Mouse (Mus musculus) heart, embryonic 12.5 days (tissue): ENCODE measurements around the gene Bcl2l10. TPM values are rescaled to one million over a fixed set of nuclear protein-coding genes. Genes with fewer than 3 reads are reported as not detected.

Experiments
- ATAC-seq: fragments of 200-750 bp; cut with Nextera tagmentation; 2 replicates; pipeline ENCODE4 v1.8.0; 2017; ENCODE audit warnings: moderate TSS enrichment, moderate library complexity; ENCODE audit not compliant: insufficient number of reproducible peaks, low FRiP score
- H3K27ac ChIP-seq: fragments of 300-500 bp; sonication (generic); 2 replicates; pipeline ENCODE4 v1.5.1; 2016; ENCODE audit warnings: mild to moderate bottlenecking, moderate library complexity; ENCODE audit not compliant: poor library complexity, severe bottlenecking
- H3K27me3 ChIP-seq: fragments of 300-500 bp; sonication (generic); replicated peaks from 2 replicates; pipeline ENCODE4 v1.6.1; 2016; ENCODE audit warnings: mild to moderate bottlenecking, moderate library complexity
- H3K36me3 ChIP-seq: fragments of 300-500 bp; sonication (generic); 2 replicates; pipeline ENCODE4 v1.6.1; 2016; ENCODE audit warnings: mild to moderate bottlenecking, moderate library complexity
- H3K4me1 ChIP-seq: fragments of 300-500 bp; sonication (generic); replicated peaks from 2 replicates; pipeline ENCODE4 v1.6.1; 2016; ENCODE audit warnings: mild to moderate bottlenecking
- H3K4me2 ChIP-seq: fragments of 300-500 bp; sonication (generic); 2 replicates; pipeline ENCODE4 v1.6.1; 2016; ENCODE audit warnings: mild to moderate bottlenecking, moderate library complexity
- H3K4me3 ChIP-seq: fragments of 300-500 bp; sonication (generic); 2 replicates; pipeline ENCODE4 v1.5.1; 2016; ENCODE audit warnings: mild to moderate bottlenecking
- H3K9ac ChIP-seq: fragments of 300-500 bp; sonication (generic); 2 replicates; pipeline ENCODE4 v1.6.1; 2016; ENCODE audit warnings: mild to moderate bottlenecking, moderate library complexity
- H3K9me3 ChIP-seq: fragments of 300-500 bp; sonication (generic); replicated peaks from 2 replicates; pipeline ENCODE4 v1.6.1; 2016; ENCODE audit warnings: mild to moderate bottlenecking, moderate library complexity
- WGBS: fragments of 180-500 bp; shearing (Covaris S2); methylation state at CpG from one replicate; pipeline ENCODE4 v1.1.7; 2016; 5-methylcytosine and 5-hydroxymethylcytosine counted together
- polyA plus RNA-seq: library from polyadenylated mRNA; unstranded; fragments of >200 nt; fragmentation: Nextera tagmentation; extraction: Ambion mirVana; gene quantifications from 2 replicates; pipeline ENCODE4 v1.2.1, GENCODE M21; 2016

Gene Bcl2l10
- polyA plus RNA-seq, 1 experiment from 2014 or later = not detected

DNA sequence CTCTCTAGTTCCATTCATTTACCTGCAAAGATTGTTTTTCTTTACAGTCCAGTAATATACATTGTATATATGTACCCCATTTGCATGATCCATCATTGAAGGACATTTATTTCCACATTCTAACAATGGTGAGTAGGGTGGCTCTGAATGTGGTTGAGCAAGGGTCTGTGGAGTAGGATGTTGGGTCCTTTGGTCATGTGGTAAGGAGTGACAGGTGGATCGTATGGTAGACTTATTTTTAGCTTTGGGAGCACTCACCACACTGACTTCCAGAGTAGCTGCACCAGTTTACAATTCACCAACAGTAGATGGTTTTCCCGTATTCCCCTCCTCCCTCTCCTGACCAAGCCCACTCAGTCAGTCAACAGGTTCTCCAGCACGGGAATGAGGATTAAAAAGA is 21.2 kb downstream of the Bcl2l10 start:
- 64% methylated on average over 3 of the region's 3 CpGs for WGBS
- Histone ChIP-seq H3K4me1 (no peaks in the 10 kb centered on the region), H3K4me2 (no peak overlapping the region), H3K4me3 (no peak overlapping the region), H3K27ac (no peak overlapping the region), H3K36me3 (no peaks in the 10 kb centered on the region), H3K9me3 (no peaks in the 10 kb centered on the region; the same call in 1 of the 2 replicates), H3K27me3 (no peaks in the 10 kb centered on the region), H3K9ac (no peak overlapping the region)
- no peak for ATAC-seq

DNA sequence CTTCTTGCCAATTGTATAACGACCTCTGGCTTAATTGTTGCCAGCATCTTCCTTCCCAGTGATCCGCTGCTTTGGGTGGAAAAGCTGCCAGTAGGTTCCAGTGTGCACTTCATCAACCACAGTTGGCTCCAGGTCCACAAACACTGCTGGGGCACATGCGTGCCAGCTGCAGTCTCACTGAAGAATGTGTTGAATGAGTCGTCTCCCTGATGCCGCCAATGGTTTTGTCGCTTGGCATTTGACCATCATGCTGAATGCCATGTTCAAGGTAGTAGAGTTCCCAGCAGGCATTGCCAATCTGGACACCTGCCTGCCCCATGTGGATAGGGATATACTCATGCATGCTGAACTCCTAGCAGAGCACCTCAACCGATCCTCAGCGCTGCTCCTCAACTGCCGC is 28.0 kb downstream of the Bcl2l10 start:
- no peak overlapping the region for H3K4me2 ChIP-seq
- 90% methylated on average over 9 of the region's 9 CpGs for WGBS
- H3K9me3 ChIP-seq = peaks cover 13% of the 10 kb centered on the region
- ATAC-seq = no peak
- H3K9ac ChIP-seq = no peak overlapping the region
- no peaks in the 10 kb centered on the region for H3K36me3 ChIP-seq
- H3K4me3 ChIP-seq = no peak overlapping the region
- no peaks in the 10 kb centered on the region for H3K4me1 ChIP-seq
- H3K27ac ChIP-seq = no peak overlapping the region
- H3K27me3 ChIP-seq = no peaks in the 10 kb centered on the region

DNA sequence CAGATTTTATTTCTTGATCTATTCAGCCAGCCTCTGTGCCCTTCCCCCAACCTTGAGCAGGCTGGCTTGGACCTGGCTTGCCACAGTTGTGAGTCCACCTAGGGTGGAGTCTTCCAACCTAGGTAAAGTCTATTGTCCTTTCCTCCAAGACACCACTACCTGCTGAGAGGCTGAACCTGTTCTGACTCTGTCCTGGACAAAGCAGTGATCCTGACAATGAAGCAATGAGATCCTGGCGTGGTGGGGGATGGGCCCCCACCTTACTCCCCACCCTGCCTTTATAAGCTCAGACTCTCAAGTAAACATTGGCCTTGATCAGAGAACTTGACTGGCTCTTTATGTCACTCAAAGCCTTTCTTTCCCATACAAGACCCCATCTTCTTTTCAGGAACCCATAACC is 28.9 kb downstream of the Bcl2l10 start:
- Histone ChIP-seq H3K9ac (no peak overlapping the region), H3K27ac (no peak overlapping the region), H3K27me3 (no peaks in the 10 kb centered on the region), H3K4me2 (no peak overlapping the region), H3K4me3 (no peak overlapping the region), H3K9me3 (peaks cover 13% of the 10 kb centered on the region), H3K4me1 (no peaks in the 10 kb centered on the region), H3K36me3 (no peaks in the 10 kb centered on the region)
- 35% methylated on average over 1 of the region's 1 CpGs for WGBS
- no peak for ATAC-seq

DNA sequence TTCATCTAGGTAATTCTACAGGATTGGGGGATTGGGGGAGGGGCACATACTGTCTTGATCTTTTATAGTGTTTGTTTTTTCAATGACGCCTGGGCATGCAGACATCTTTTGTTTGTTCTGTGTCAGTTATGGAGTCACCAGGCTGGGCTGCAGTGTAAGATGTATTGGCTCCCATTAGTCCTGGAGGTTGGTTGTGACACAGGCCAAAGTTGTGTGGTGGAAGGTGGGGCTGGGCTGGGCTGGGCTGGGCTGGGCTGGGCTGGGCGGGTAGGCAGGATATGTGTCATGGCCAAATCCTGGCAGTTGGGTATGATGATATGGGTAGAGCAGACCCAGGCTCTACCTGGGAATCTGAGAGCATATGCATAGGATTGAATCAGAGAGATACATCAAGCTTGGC is 31.2 kb downstream of the Bcl2l10 start:
- WGBS = 81% methylated on average over 2 of the region's 2 CpGs
- no peaks in the 10 kb centered on the region for H3K4me1 ChIP-seq
- no peaks in the 10 kb centered on the region for H3K36me3 ChIP-seq
- no peak overlapping the region for H3K9ac ChIP-seq
- no peak overlapping the region for H3K4me3 ChIP-seq
- H3K27me3 ChIP-seq = no peaks in the 10 kb centered on the region
- no peak overlapping the region for H3K27ac ChIP-seq
- ATAC-seq = no peak
- peaks cover 13% of the 10 kb centered on the region for H3K9me3 ChIP-seq
- no peak overlapping the region for H3K4me2 ChIP-seq

DNA sequence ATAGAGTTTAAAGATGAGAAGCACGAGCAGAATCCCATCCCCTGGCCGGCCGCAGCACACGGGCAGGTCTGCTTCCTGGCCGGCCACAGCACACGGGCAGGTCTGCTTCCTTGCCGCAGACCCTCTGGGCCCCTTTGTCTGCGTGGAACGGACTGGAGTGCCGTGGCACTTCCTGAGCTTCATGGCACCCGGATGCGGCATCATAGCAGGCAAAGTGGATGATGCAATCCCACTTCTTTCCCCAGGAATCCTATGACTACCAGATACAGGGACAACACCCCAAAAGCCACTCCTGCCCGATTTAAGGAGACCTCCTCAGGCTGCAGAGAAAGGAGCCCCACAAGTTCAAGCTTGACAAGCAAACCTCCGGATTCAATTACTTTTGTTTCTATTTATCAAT is 35.3 kb downstream of the Bcl2l10 start:
- Histone ChIP-seq H3K36me3 (peaks cover 17% of the 10 kb centered on the region), H3K9me3 (no peaks in the 10 kb centered on the region), H3K9ac (no peak overlapping the region), H3K4me2 (no peak overlapping the region), H3K4me1 (no peaks in the 10 kb centered on the region), H3K27me3 (no peaks in the 10 kb centered on the region), H3K4me3 (no peak overlapping the region), H3K27ac (no peak overlapping the region)
- WGBS = 87% methylated on average over 14 of the region's 14 CpGs
- ATAC-seq = no peak

DNA sequence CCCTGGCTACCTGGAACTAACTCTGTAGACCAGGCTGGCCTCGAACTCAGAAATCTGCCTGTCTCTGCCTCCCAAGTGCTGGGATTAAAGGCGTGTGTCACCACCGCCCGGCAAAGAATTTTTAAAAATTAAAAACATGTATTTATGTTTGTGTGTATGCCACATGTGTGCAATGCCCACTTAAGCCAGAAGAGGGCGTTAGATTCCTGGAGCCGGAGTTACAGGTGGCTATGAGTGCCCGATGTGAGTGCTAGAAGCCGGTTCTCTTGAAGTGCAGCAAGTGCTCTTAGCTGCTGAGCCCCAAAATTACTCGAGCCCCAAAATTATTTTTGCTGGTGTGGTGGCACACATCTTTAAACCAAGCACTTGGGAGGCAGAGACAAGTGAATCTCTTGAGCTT is 36.2 kb downstream of the Bcl2l10 start:
- H3K9me3 ChIP-seq = no peaks in the 10 kb centered on the region
- no peak overlapping the region for H3K4me2 ChIP-seq
- no peak overlapping the region for H3K4me3 ChIP-seq
- no peak overlapping the region for H3K9ac ChIP-seq
- 75% methylated on average over 9 of the region's 9 CpGs for WGBS
- H3K4me1 ChIP-seq = no peaks in the 10 kb centered on the region
- H3K36me3 ChIP-seq = peaks cover 24% of the 10 kb centered on the region
- H3K27ac ChIP-seq = no peak overlapping the region
- no peaks in the 10 kb centered on the region for H3K27me3 ChIP-seq
- no peak for ATAC-seq

DNA sequence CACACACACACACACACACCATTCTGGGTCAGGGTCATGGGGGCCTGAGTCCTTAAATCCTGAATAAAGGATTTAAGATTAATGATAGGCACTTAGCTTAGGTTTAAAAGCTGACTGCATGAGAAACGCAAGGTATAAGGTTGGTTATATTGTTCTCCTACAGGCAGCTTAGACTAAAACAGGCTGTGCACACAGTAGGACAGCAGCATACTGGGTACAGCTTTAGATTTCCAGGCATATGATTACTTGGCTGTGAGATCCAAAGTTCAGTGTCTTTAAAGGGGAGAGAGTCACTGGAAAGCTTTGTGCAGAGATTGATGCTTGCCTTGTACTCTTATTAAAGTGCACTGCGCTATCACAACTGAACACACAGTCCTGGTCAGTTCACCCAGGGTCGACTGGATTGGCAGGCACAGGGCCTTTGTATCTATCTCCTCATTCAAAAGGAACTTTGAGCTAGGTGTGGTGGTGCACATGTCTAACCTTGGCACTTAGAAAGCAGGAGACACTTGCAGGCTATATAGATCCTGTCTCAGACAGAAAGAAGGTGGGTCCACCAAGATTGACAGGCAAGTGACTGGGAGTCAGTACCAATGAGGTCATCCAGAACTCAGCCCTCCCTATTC is 36.9 kb downstream of the Bcl2l10 start:
- Histone ChIP-seq H3K9me3 (no peaks in the 10 kb centered on the region), H3K27ac (no peak overlapping the region), H3K27me3 (no peaks in the 10 kb centered on the region), H3K36me3 (peaks cover 30% of the 10 kb centered on the region), H3K9ac (no peak overlapping the region), H3K4me2 (no peak overlapping the region), H3K4me1 (no peaks in the 10 kb centered on the region), H3K4me3 (no peak overlapping the region)
- WGBS = 86% methylated on average over 3 of the region's 3 CpGs
- no peak for ATAC-seq

DNA sequence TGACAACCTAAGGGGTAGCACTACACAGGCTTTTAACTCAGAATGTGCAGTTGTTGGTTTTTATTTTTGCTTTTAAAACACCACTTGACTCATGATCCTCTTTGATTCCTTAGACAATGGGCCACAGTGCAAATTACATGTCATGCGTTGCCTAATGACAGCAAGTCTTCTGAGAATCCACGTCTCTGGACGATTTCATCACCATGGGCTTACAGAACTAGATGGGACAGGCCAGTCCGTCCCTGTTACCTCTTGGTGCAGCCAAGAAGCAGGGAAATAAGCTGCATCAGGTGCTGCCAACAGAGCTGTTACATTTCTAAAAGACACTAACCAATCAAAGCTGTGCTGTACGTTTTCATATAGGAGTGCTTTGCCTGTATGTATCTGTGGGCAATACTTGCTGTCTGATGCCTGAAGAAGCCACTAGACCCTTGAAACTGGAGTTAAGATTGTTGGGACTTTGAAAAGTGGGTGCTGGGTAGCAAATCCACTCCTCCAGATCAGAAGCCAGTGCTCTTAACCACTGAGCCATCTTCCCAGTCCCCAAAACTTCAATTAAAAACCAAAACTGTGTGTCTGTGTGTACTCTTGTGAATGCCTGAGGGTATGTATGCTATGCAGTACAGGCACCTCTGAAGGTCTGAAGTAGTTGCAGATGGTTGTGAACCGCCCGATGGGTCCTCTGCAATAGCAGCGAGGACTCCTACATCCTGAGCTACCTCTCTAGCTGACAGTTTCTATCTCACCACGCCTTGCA is 37.8 kb downstream of the Bcl2l10 start:
- WGBS = 77% methylated on average over 9 of the region's 9 CpGs
- no peak overlapping the region for H3K27ac ChIP-seq
- H3K36me3 ChIP-seq = peaks cover 37% of the 10 kb centered on the region
- no peaks in the 10 kb centered on the region for H3K27me3 ChIP-seq
- no peaks in the 10 kb centered on the region for H3K9me3 ChIP-seq
- H3K4me3 ChIP-seq = no peak overlapping the region
- no peak for ATAC-seq
- no peak overlapping the region for H3K9ac ChIP-seq
- no peaks in the 10 kb centered on the region for H3K4me1 ChIP-seq
- no peak overlapping the region for H3K4me2 ChIP-seq

DNA sequence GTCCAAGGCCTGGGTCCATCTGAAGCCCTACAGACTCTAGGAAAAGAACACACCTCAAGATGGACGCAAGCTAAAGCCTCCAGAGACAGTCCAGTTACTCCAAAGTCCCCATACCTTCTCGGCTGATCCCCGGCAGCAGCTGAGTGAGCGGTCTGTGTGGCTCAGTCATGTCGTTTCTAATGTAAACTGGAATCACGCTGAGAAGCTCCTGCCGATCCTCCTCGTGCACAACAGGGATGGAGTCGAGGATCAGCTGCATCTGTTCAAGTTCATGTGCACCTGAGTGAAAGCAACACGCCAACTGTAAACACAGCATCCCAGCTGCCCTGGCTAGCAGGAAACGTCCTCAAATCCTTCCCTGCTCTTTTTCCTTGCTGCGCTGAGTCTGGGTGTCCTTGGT is 45.7 kb downstream of the Bcl2l10 start:
- no peak overlapping the region for H3K4me3 ChIP-seq
- H3K4me2 ChIP-seq = no peak overlapping the region
- no peaks in the 10 kb centered on the region for H3K4me1 ChIP-seq
- WGBS = 83% methylated on average over 12 of the region's 12 CpGs
- ATAC-seq = no peak
- no peaks in the 10 kb centered on the region for H3K27me3 ChIP-seq
- peaks cover 79% of the 10 kb centered on the region for H3K36me3 ChIP-seq
- no peak overlapping the region for H3K9ac ChIP-seq
- H3K27ac ChIP-seq = no peak overlapping the region
- no peaks in the 10 kb centered on the region for H3K9me3 ChIP-seq

DNA sequence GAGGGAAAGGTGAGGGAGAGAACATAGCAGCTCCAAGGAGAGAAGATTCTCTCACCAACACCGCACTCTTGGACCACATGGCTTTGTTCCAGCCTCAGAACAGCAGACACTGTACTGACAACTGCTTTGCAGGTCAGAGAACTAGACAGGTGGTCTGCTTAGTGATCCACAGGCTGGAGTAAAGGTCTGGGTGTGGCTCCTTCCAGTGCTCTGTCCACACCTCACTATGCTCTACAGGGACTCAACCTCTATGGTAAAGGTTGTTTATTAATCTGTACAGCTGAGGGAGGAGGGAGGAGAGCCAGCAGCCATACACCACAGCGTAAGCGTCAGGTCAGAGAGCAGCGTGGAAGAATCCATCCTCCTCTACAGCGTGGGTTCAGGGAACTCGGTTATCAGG is 48.4 kb downstream of the Bcl2l10 start:
- Histone ChIP-seq H3K36me3 (peaks cover 62% of the 10 kb centered on the region), H3K9me3 (no peaks in the 10 kb centered on the region), H3K27ac (no peak overlapping the region), H3K4me3 (no peak overlapping the region), H3K4me2 (no peak overlapping the region), H3K4me1 (peaks cover 7% of the 10 kb centered on the region), H3K9ac (no peak overlapping the region), H3K27me3 (no peaks in the 10 kb centered on the region)
- WGBS = 78% methylated on average over 6 of the region's 6 CpGs
- no peak for ATAC-seq

DNA sequence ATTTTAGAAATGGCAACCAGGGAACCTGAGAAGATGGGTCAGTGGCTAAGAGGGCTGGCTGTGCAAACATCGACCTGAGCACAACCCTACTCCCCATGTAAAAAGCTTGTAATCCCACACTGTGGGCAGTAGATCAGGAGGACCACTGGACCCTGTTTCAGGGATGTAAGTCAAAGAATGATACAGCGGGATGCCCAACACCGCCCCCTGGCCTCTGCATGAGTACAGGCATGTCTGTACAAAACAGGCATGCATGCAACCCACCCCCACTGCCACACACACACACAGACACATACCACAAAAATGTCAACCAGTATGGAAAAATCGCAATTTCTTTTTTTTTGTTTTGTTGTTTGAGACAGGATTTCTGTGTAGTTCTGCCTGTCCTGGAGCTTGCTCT is 51.5 kb downstream of the Bcl2l10 start:
- WGBS = 91% methylated on average over 4 of the region's 4 CpGs
- no peak overlapping the region for H3K27ac ChIP-seq
- no peak overlapping the region for H3K9ac ChIP-seq
- H3K36me3 ChIP-seq = peaks cover 35% of the 10 kb centered on the region
- no peak overlapping the region for H3K4me2 ChIP-seq
- H3K27me3 ChIP-seq = no peaks in the 10 kb centered on the region
- no peak for ATAC-seq
- H3K4me3 ChIP-seq = no peak overlapping the region
- H3K4me1 ChIP-seq = peaks cover 36% of the 10 kb centered on the region
- H3K9me3 ChIP-seq = no peaks in the 10 kb centered on the region
